Mouse (Mus musculus): ENCODE measurements around the gene Gm7138.
"Not testable (repeated sequence)": the region's sequence is repeated elsewhere in the genome, so short reads cannot be mapped to it uniquely, and the experiment has no call there.

The Gm7138 gene

GRCm38 (mm10) chr10:77741924-77742688 is 34.6 kb downstream of the Gm7138 start, which contains the start of gene Gm18596:
Gm18596 (minus strand) TSS chr10:77742638.
- DNase-seq, result not testable (repeated sequence)

GRCm38 (mm10) chr10:77738929-77739328 is 37.8 kb downstream of the Gm7138 start:
- DNase-seq, result no peak

GRCm38 (mm10) chr10:77735928-77736327 is 40.8 kb downstream of the Gm7138 start:
- no peak for DNase-seq

GRCm38 (mm10) chr10:77729241-77729640 is 47.5 kb downstream of the Gm7138 start:
- no peak for DNase-seq

- DNase-seq, result no peak
Measured at GRCm38 (mm10) chr10:77728280-77728679, 48.5 kb downstream of the Gm7138 start.
